Mouse (Mus musculus) limb, embryonic 10.5 days (tissue): Measurements from ENCODE around the gene Camk2n2. TPM values are rescaled to one million over a fixed set of nuclear protein-coding genes. Genes with fewer than 3 reads are reported as not detected.
"Not testable (repeated sequence)": the region's sequence is repeated elsewhere in the genome, so short reads cannot be mapped to it uniquely, and the experiment has no call there.

Experiments used
- DNase-seq: peaks from one replicate; pipeline ENCODE4 v3.0.0-alpha.2; 2017; ENCODE audit warnings: low spot score
- H3K27ac ChIP-seq: fragments of 300-500 bp; sonication (generic); 2 replicates; pipeline ENCODE4 v1.5.1; 2016; ENCODE audit warnings: mild to moderate bottlenecking
- H3K27me3 ChIP-seq: fragments of 300-500 bp; sonication (generic); 2 replicates; pipeline ENCODE4 v1.6.1; 2016; ENCODE audit warnings: low read depth, mild to moderate bottlenecking; ENCODE audit not compliant: poor library complexity, severe bottlenecking
- H3K36me3 ChIP-seq: fragments of 300-500 bp; sonication (generic); 2 replicates; pipeline ENCODE4 v1.6.1; 2016; ENCODE audit warnings: mild to moderate bottlenecking, moderate library complexity
- H3K4me1 ChIP-seq: fragments of 300-500 bp; sonication (generic); 2 replicates; pipeline ENCODE4 v1.6.1; 2016
- H3K4me3 ChIP-seq: fragments of 300-500 bp; sonication (generic); 2 replicates; pipeline ENCODE4 v1.5.1; 2016; ENCODE audit warnings: mild to moderate bottlenecking, moderate library complexity
- H3K9me3 ChIP-seq: fragments of 300-500 bp; sonication (generic); replicated peaks from 2 replicates; pipeline ENCODE4 v1.6.1; 2016; ENCODE audit warnings: mild to moderate bottlenecking
- WGBS: fragments of 180-500 bp; shearing (Covaris S2); methylation state at CpG from one replicate; pipeline ENCODE4 v1.1.7; 2016; 5-methylcytosine and 5-hydroxymethylcytosine counted together
- polyA plus RNA-seq: library from polyadenylated mRNA; unstranded; fragments of >200 nt; fragmentation: Nextera tagmentation; extraction: Ambion mirVana; gene quantifications from 2 replicates; pipeline ENCODE4 v1.2.1, GENCODE M21; 2016

Camk2n2 gene
- 0.50 and 0.79 TPM in 2 replicates for polyA plus RNA-seq

DNA sequence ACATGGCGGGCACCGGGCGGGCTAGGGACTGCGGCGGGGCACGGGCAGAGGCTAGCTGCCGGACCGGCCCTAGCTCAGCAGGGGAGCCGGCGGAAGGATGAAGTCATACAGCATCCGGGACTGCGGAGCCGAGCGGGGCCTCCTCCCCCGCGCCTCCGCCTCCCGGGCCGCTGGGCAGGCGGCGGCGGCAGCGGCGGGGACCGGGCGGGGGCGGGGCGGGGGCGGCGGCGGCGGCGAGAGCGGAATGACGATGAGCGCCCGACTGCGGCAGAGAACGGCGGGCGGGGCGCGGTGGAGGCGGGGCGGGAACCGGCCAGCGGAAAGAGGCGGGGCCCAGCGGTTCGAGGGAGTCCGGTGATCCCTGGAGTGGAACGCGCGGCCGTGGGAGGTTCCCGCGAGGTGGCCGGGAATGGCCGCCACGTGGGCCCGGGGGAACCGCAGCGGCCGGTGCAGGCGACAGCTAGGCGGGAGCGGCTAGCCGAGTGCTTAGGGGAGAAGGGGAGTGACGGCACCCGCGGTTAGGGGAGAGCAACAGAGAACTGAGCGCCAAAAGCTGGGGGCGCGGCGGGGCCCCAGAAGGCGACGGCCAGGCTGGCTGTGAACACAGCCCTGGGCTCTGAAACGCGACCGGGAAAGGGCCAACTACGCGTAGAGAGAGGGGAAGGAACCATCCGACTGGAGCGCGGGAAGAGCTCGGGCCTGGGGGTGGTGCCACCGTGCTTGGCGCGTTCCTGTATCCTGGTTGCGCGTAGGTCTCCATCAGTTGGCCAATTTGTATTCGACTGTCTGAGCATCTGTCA, at the start of gene Camk2n2:
Camk2n2 (minus strand) TSS at position 97 of the 800 bp plus-strand sequence.
- peak; percentile 74 for DNase-seq
- Histone ChIP-seq H3K4me1 (peaks cover 37% of the 10 kb centered on the region), H3K27ac (peak within 1 kb of the TSS; percentile 87), H3K9me3 (no peaks in the 10 kb centered on the region), H3K27me3 (peaks cover 48% of the 10 kb centered on the region), H3K4me3 (peak within 1 kb of the TSS; percentile 89), H3K36me3 (peaks cover 15% of the 10 kb centered on the region)
- under 1% methylated on average over 90 of the region's 92 CpGs for WGBS

- 94% methylated on average over 3 of the region's 3 CpGs for WGBS
- Histone ChIP-seq H3K4me3 (no peak overlapping the region), H3K27ac (no peak overlapping the region), H3K4me1 (peaks cover 24% of the 10 kb centered on the region), H3K9me3 (no peaks in the 10 kb centered on the region), H3K27me3 (no peaks in the 10 kb centered on the region), H3K36me3 (peaks cover 22% of the 10 kb centered on the region)
- no peak for DNase-seq
Observed at GRCm38 (mm10) chr16:20670291-20670690, 49.2 kb upstream of the Camk2n2 start.

DNA sequence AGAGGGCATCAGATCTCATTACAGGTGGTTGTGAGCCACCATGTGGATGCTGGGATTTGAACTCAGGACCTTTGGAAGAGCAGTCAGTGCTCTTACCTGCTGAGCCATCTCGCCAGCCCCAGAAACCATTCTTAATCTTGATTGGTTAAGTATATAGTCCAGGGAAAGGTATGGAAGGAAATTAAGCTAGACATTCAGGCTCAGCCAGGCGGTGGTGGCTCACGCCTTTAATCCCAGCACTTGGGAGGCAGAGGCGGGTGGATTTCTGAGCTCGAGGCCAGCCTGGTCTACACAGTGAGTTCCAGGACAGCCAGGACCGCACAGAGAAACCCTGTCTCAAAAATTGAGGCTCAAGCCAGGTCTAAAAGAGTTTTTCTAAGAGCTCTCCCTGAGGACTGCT, 46.9 kb upstream of the Camk2n2 start, which contains the start of gene Eif4g1:
Eif4g1 (plus strand) TSS at position 301 of the 400 bp plus-strand sequence.
- peaks cover 29% of the 10 kb centered on the region for H3K36me3 ChIP-seq
- not testable (repeated sequence) for DNase-seq, H3K9me3 ChIP-seq, H3K4me3 ChIP-seq, H3K27me3 ChIP-seq, H3K27ac ChIP-seq, H3K4me1 ChIP-seq
- 92% methylated on average over 5 of the region's 6 CpGs for WGBS

DNA sequence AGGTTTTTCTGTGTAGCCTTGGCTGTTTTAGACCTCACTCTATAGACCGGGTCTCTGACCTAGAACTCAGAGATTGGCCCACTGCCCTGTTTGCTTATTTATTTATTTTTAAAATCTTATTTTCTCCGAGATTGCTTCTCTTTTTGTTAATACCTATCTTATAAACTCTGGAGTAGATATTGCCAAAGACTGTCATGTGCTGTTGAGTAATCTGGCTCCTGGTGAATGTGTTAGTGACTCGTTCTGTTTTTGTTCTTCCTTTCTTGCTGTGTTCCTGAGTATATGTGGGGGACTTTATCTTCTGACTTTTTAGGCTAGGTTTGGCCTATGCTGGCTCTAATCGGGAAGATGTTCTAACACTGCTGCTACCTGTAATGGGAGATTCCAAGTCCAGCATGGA, 36.6 kb upstream of the Camk2n2 start:
- Histone ChIP-seq H3K36me3 (peaks cover 97% of the 10 kb centered on the region), H3K4me3 (no peak overlapping the region), H3K9me3 (no peaks in the 10 kb centered on the region), H3K4me1 (peaks cover 5% of the 10 kb centered on the region), H3K27ac (no peak overlapping the region), H3K27me3 (no peaks in the 10 kb centered on the region)
- no peak for DNase-seq
- WGBS, result 94% methylated on average over 4 of the region's 4 CpGs

DNA sequence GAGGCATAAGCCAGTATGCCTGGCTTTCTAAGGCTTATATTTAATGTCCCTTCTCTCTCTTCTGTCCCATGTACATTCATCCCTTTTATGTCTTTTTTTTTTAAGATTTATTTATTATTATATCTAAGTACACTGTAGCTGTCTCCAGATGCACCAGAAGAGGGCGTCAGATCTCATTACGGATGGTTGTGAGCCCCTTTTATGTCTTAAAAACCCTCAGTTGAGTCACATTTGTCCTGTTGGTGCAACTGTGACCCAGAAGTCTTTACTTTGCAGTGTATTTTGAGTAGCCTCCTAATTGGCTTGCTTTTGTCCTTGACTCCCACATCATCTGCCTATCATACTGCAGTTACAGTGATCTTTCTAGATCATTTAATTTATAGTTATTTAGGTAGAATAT, 32.2 kb upstream of the Camk2n2 start:
- WGBS, result 62% methylated on average over 2 of the region's 2 CpGs
- peak overlapping the region; percentile 78; the same call in 1 of the 2 replicates for H3K4me3 ChIP-seq
- H3K27ac ChIP-seq, result no peak overlapping the region
- DNase-seq, result no peak
- H3K36me3 ChIP-seq, result peaks cover 54% of the 10 kb centered on the region
- peaks cover 16% of the 10 kb centered on the region for H3K4me1 ChIP-seq
- no peaks in the 10 kb centered on the region for H3K27me3 ChIP-seq
- H3K9me3 ChIP-seq, result no peaks in the 10 kb centered on the region

DNA sequence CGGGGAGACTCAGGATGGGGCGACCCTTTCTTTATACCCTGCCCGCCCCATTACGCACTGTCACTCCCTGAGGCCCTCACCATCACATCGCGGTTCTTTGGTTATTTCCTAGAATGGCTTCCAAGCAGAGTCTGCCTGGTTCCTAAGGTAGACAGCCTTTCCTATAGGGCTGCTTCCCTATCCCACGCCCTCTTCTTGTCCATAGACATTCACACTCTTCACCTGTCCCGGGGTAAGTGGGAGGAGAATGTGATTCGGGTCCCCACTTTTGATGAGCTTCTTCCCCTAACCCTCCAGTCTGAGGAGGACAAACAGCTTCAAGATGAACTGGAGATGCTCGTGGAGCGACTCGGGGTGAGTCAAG, 30.8 kb upstream of the Camk2n2 start:
- no peak for DNase-seq
- no peaks in the 10 kb centered on the region for H3K27me3 ChIP-seq
- WGBS, result 12% methylated on average over 12 of the region's 12 CpGs
- H3K36me3 ChIP-seq, result peaks cover 40% of the 10 kb centered on the region
- no peaks in the 10 kb centered on the region for H3K9me3 ChIP-seq
- peak overlapping the region; percentile 78 for H3K4me3 ChIP-seq
- H3K4me1 ChIP-seq, result peaks cover 16% of the 10 kb centered on the region
- H3K27ac ChIP-seq, result peak overlapping the region; percentile 84

DNA sequence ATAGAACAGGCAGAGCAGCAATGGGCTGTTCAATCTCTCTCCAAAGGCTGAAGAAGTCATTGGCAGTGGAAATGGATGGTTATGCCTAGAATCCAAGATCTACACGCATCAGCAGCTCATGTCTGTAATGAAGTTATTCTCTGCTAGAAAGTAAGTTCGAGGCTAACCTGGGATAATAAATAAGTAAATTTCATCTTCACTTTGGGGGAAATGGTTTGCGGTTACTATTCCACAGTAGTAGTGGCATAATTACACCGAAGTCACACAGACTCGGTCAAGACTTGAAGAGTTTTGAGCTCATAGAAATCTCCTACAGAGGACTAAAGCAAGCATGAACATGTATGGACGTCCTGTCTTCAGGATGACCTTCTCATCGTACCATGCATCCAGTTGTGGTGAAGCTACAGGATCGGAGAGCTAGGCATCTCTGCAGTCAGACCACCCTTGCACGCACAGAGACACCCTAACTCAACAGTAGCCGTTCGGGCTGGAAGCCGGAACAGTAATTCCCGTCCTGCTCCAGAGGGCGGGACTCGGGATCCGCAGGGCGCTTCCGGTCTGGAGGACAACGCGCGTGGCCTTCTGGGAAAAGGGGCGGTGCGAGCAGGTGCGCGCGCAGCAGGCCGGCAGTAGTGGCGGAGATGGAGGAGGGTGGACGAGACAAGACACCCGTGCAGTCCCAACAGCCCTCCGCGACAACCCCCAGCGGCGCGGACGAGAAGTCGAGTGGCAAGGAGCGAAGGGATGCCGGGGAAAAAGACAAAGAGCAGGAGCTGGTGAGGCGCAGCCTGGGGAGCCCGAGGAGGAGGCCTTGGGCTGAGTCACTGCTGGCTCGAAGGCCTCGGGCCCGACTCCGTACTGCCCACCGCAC, 30.2 kb upstream of the Camk2n2 start, which contains the start of gene Psmd2:
Psmd2 (plus strand) TSS at position 577 of the 871 bp plus-strand sequence.
- no peaks in the 10 kb centered on the region for H3K9me3 ChIP-seq
- peaks cover 16% of the 10 kb centered on the region for H3K4me1 ChIP-seq
- H3K4me3 ChIP-seq, result peak within 1 kb of the TSS; percentile 78
- H3K27me3 ChIP-seq, result no peaks in the 10 kb centered on the region
- peak within 1 kb of the TSS; percentile 84 for H3K27ac ChIP-seq
- 2% methylated on average over 46 of the region's 46 CpGs for WGBS
- peaks cover 33% of the 10 kb centered on the region for H3K36me3 ChIP-seq
- peak; percentile 99 for DNase-seq

DNA sequence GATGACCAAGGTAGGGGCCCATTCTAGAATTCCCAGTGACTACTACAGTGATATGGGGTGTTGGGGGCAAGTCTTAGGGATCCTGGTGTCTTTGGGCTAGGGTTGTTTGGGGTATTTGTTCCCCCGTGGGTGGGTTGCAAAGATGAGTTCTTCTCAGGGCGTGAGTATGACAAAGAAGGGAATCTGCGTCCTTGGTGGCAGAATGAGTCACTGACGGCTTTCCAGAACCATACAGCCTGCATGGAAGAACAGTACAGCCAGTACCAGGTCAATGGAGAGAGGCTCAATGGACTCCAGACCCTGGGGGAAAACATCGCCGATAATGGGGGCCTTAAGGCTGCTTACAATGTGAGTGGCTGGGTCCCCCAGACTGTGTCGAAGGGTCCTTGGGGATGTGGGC, 22.8 kb upstream of the Camk2n2 start:
- 87% methylated on average over 7 of the region's 7 CpGs for whole genome bisulfite sequencing
- no peak for DNase-seq

GRCm38 (mm10) chr16:20642161-20642560, 21.1 kb upstream of the Camk2n2 start:
- H3K27ac ChIP-seq, result no peak overlapping the region
- WGBS, result 3% methylated on average over 8 of the region's 8 CpGs
- no peaks in the 10 kb centered on the region for H3K27me3 ChIP-seq
- DNase-seq, result peak; percentile 76
- no peaks in the 10 kb centered on the region for H3K9me3 ChIP-seq
- H3K36me3 ChIP-seq, result no peaks in the 10 kb centered on the region
- H3K4me1 ChIP-seq, result no peaks in the 10 kb centered on the region
- H3K4me3 ChIP-seq, result no peak overlapping the region

More for the DNA sequence above, 22.8 kb upstream of the Camk2n2 start:
- H3K27ac ChIP-seq, result no peak overlapping the region
- H3K4me1 ChIP-seq, result no peaks in the 10 kb centered on the region
- no peak overlapping the region for H3K4me3 ChIP-seq
- no peaks in the 10 kb centered on the region for H3K36me3 ChIP-seq
- no peaks in the 10 kb centered on the region for H3K9me3 ChIP-seq
- H3K27me3 ChIP-seq, result no peaks in the 10 kb centered on the region

DNA sequence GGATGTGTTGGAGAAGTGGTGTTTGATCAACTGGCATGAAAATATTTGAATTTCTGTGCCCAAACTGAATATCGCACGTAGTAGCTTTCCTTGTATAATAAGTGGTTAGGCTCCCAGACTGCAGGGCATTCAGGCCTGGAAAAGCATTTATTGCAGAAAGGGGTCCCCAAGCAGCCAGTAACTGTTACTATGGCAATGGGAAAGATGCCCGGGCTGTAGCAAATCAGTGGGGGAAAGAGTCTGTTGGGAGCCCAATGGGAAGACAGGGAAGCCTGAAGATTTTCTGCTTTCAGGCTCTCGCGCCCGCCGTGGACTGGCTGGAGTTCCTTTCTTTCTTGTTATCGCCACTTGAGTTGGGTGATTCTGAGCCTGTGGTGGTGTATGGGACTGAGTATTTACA, 17.3 kb upstream of the Camk2n2 start:
- no peaks in the 10 kb centered on the region for H3K4me1 ChIP-seq
- no peak for DNase-seq
- no peak overlapping the region for H3K4me3 ChIP-seq
- no peak overlapping the region for H3K27ac ChIP-seq
- no peaks in the 10 kb centered on the region for H3K27me3 ChIP-seq
- no peaks in the 10 kb centered on the region for H3K36me3 ChIP-seq
- H3K9me3 ChIP-seq, result no peaks in the 10 kb centered on the region
- 82% methylated on average over 8 of the region's 8 CpGs for WGBS

GRCm38 (mm10) chr16:20637410-20637809, 16.3 kb upstream of the Camk2n2 start:
- Histone ChIP-seq H3K9me3 (no peaks in the 10 kb centered on the region), H3K27ac (no peak overlapping the region), H3K4me3 (no peak overlapping the region), H3K36me3 (no peaks in the 10 kb centered on the region), H3K4me1 (no peaks in the 10 kb centered on the region), H3K27me3 (no peaks in the 10 kb centered on the region)
- DNase-seq, result no peak
- WGBS, result 85% methylated on average over 8 of the region's 8 CpGs

DNA sequence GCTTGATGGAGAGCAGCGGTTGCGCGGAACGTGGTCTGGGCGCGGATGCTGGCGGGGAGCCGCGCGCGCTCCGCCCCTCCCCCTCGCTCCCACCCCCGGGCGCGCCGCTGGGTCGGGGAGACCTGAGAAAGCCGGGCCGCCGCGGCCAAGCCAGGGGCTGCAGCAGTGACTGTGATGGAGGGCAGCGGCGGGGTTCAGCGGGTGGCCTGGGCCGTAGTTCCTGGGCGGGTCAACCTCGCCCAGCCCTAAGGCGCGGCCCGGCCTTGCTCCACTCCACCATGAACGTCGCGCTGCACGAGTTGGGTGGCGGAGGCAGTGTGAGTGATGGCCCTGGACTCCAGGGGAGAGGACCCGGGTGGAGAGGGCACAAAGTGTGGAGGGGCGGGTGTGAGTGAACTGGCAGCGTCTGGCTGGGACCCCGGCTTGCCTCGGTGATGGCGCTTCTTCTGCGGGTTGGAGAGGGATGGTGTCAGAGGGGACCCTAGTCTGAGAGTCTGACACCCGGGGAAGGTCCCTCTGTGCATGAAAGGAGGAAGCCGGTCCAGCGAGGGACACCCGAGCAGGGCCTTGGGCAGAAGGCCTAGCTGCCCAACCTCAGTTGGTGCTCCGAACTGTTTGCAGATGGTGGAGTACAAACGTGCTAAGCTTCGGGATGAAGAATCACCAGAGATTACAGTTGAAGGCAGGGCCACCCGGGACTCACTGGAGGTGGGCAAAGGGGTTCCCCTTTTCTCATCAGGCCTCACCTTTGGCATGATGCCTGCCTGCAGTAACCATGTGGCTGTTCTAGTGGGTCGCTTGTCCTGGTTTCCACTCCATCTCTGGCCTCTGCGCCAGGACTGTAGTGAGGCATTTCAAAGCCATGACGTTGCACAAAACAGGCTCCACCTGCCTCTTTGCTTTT, 8.9 kb upstream of the Camk2n2 start, which contains the start of gene Ece2:
Ece2 (plus strand) TSS at position 98 of the 904 bp plus-strand sequence.
- Histone ChIP-seq H3K4me3 (peak within 1 kb of the TSS; percentile 67), H3K27ac (peak within 1 kb of the TSS; percentile 81), H3K9me3 (no peaks in the 10 kb centered on the region), H3K36me3 (no peaks in the 10 kb centered on the region), H3K4me1 (peaks cover 9% of the 10 kb centered on the region), H3K27me3 (peaks cover 29% of the 10 kb centered on the region)
- DNase-seq, result peak; percentile 64
- 7% methylated on average over 54 of the region's 54 CpGs for WGBS
